Mouse (Mus musculus): ENCODE results near the gene Rab13.

The Rab13 gene

DNA sequence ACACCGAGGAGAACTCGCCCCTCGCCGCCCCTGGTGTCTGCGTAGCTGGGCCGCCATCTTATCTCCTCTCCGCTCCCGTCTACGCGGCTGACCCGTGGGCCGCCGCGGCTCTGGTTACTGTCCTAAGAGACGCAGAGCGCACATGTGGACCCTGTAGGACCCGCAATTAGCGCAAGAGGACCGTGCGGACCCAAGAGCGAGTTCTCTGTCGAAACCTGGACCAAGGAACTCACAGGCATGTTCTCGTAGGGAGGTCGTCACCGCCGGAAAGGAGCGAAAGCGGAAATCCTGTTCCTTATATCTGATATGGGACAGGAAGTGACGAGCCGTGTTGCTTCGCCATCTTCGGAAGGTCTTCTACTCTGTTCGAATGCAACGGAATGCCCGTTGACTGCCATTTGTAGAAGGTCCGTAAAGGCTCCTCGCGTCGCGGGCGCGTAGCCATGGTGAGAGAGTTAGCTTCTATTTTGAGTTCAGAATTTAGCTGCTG lies at the start of gene Rab13, which contains the start of gene Rps27:
Rab13 (plus strand) TSS at position 319 of the 490 bp plus-strand sequence.
Rps27 (minus strand) TSS at position 275 of the 490 bp plus-strand sequence.
- DNase-seq (ENCODE audit: low spot score), result peak; percentile 95

- no peak for DNase-seq (ENCODE audit: low spot score)
Observed at GRCm38 (mm10) chr3:90179566-90179965, 33.9 kb upstream of the Rab13 start.

GRCm38 (mm10) chr3:90183581-90183980 lies 29.9 kb upstream of the Rab13 start:
- DNase-seq (ENCODE audit: low spot score), result no peak

- no peak for DNase-seq (ENCODE audit: low spot score)
Observed at GRCm38 (mm10) chr3:90190859-90191510, 22.5 kb upstream of the Rab13 start.

GRCm38 (mm10) chr3:90194759-90195158 lies 18.7 kb upstream of the Rab13 start:
- DNase-seq (ENCODE audit: low spot score), result no peak

- no peak for DNase-seq (ENCODE audit: low spot score)
Observed at GRCm38 (mm10) chr3:90195644-90196043, 17.9 kb upstream of the Rab13 start.

DNA sequence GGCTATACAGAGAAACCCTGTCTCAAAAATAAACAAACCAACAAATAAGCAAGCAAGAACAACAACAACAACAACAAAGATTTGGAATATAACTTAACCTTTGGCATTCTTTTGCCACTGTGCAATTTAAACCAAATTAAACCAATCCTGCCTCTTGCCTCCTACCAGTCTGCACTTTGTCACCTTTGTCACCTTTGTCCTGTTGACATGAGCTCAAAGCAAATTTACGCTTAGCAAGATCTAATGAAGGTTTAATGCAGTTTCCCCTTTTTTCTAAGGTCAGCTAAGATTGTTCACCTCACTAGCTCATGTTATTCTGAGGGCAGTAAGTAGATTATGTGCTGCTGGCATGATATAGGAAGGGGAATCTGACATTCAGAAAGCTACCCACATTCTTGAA lies 15.9 kb upstream of the Rab13 start:
- DNase-seq (ENCODE audit: low spot score), result no peak

GRCm38 (mm10) chr3:90202884-90203283 lies 10.6 kb upstream of the Rab13 start:
- no peak for DNase-seq (ENCODE audit: low spot score)

GRCm38 (mm10) chr3:90203619-90204018 lies 9.9 kb upstream of the Rab13 start:
- DNase-seq (ENCODE audit: low spot score), result no peak

- DNase-seq (ENCODE audit: low spot score), result no peak
Observed at GRCm38 (mm10) chr3:90204582-90204981, 8.9 kb upstream of the Rab13 start.

- no peak for DNase-seq (ENCODE audit: low spot score)
Observed at GRCm38 (mm10) chr3:90208662-90209061, 4.8 kb upstream of the Rab13 start.

DNA sequence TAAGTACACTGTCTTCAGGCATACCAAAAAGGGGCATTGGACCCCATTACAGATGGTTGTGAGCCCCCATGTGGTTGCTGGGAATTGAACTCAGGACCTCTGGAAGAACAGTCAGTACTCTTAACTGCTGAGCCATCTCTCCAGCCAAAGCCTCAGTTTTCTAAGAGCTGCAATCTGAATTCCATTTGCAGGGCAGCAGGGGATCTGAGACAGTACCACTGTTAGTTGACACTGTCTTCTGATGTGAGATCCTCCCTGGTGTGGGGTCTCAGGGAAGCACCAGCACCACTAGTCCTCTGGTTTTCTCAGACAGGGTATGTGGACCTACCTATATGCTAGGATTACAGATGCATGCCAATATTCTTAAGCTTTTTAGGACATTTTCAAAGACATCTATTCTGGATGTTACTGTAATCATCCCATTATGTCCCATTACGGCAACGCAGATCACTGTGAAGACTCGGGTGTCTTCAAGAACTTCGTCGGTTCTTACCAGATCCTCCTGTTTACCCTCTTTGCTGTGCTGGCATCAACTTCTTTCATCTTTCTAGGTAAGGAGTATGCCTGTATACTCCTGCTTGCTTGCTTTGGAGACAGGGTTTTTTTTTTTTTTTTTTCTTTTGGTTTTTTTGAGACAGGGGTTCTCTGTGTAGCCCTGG lies 3.5 kb upstream of the Rab13 start:
- DNase-seq (ENCODE audit: low spot score), result no peak

DNA sequence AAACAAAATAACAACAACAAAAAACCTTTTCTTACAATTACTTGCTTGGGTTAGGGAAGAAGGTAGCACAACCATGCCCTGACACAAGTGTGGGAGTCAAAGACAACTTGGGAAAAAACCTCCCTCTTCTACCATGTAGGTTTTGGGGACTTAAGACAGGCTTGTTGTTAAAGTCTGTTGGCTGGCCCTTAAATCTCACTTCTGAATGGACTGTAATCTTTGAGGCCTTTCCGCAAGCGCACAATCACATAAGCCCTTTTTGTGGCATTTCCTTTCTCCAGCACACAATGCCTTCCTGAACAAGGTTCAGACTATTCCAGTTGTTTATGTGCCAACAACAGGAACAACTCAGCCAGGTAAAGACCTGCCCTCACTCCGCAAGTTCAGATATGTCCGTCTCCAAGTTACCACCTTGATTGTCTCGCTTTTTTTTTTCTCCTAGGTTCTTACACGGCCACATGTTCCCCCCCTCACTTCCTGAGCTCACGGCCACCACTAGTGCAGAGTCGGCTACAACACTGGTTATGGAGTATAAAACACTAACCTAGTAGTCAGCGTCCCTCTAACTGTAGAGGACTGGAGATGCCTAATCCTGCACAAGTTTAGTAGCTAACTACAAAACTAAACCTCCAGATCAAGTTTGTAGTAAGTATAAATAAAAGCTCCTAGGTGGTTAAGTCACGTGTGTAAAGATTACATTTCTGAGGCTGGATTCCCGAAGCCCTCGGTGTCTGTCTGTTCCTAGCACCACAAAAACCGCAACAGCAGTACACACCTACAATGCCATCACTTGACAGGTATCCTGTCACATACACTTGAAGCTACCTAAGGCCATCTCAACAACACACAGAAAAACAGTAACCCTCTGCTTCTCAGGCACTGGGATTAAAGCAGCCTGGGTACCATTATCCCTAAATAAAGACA lies 1.8 kb upstream of the Rab13 start:
- no peak for DNase-seq (ENCODE audit: low spot score)

DNA sequence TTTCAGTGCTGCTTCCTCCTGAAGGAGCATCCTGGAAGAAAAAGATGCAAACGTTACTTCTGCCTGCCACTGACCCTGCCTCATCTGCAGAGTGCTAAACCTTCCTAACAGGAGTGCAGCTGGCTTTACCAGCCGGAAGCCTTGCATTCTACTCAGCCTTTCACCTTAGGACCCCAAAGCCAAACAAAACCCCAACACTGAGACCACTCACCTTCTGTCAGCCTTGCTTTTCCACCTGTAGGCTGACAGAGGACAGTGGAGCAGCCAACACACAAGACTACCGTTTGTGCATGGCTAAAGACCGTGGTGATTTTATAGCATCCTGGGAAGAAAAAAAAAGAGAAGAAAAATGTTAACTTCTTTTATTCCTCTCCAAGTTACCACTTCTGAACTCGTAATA lies 772 bp upstream of the Rab13 start:
- no peak for DNase-seq (ENCODE audit: low spot score)

DNA sequence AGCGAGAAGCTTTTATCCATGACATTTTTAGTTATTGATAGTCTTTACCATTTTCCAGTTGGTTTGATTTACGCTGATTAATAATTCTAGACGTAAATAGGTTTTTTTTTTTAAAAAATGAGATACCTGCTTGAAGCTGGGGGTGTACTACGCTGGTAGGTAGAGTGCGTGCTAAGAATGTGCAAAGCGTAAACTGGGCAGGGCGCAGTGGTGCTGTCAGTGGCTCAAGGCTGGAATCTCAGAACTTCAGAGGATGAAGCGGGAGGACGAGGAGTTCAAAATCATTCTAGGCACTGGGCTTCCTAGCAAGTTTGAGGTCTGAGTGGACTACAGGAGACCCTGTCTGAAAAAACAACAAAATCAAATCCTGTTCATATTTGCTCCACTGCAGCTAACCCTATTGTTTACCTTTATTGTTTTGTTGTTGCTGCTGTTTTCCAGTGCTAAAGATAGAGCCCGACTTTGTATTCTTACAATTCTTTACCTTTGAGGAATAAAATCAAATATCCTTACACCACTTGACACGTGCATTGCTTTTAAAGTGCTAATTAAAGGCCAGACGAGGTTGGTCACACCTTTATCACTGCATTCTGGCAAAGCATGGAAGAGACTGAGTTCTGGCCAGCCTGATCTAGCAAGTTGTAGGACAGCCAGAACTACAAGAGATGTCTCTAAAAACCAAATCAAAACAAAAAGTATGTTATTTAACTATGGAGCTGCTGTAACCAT lies 625 bp downstream of the Rab13 start:
- DNase-seq (ENCODE audit: low spot score), result no peak

GRCm38 (mm10) chr3:90215825-90216380 lies 2.4 kb downstream of the Rab13 start:
- DNase-seq (ENCODE audit: low spot score), result no peak

- peak; percentile 82 for DNase-seq (ENCODE audit: low spot score)
Observed at GRCm38 (mm10) chr3:90220088-90220487, 6.6 kb downstream of the Rab13 start.

DNA sequence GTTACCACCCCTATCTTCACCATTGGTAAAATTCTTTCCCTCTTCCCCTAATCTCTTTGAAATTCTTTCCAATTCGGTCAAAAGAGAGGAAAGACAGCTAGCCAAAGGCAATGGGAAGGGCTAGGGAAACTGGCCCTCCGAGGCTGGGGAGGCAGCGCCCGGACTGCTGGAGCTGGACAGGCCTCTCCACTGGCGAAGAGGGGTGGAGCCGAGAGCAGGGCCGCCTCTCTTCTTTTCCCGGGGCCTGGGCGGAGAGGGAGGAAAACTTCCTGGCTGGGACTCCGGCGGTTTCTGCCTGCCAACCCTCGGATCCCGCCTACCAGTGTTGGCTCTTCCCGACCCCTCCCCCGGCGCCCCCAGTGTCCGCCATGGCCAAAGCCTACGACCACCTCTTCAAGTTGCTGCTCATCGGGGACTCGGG lies 7.0 kb downstream of the Rab13 start:
- peak; percentile 72 for DNase-seq (ENCODE audit: low spot score)

DNA sequence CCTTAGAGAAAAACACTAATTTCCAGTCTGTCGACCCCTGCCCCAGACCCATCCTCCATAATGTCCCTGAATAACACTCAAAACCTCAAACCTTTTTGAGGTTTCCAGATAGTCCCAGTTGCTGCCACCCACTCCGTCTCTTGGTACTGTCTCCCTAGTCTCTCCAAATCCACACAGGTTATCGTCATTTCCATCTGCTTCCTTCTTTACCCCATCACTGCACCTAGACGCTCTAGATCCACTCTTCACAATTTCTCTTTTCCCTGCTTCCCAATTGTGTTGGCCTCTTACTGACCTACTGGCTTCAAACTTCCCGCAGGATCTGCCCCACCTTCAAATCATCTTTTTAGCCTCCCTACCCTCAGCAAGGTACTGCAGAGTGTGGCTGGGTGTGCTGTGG lies 7.6 kb downstream of the Rab13 start:
- no peak for DNase-seq (ENCODE audit: low spot score)

- DNase-seq (ENCODE audit: low spot score), result no peak
Observed at GRCm38 (mm10) chr3:90222455-90222854, 9.0 kb downstream of the Rab13 start.

- DNase-seq (ENCODE audit: low spot score), result no peak
Observed at GRCm38 (mm10) chr3:90222941-90223340, 9.4 kb downstream of the Rab13 start.

All from MN1 (cell line).